Mouse (Mus musculus) liver, adult 2 months (tissue): ENCODE measurements around the gene Clcn6. TPM values are rescaled to one million over a fixed set of nuclear protein-coding genes. Genes with fewer than 3 reads are reported as not detected.

Experiments
- DNase-seq: peaks from one replicate; pipeline ENCODE4 v3.0.0-alpha.2; 2011; ENCODE audit warnings: low read depth, low spot score; ENCODE audit errors: extremely low read depth
- H3K27ac ChIP-seq: fragments of 200-500 bp; replicated peaks from 2 replicates; pipeline ENCODE4 v1.5.1; 2012; ENCODE audit warnings: low read depth, mild to moderate bottlenecking, control low read depth, inconsistent platforms, low read length; ENCODE audit not compliant: insufficient read depth
- H3K27me3 ChIP-seq: fragments of 200-500 bp; 2 replicates; pipeline ENCODE4 v1.6.1; 2012; ENCODE audit warnings: mild to moderate bottlenecking, moderate library complexity, low read length, inconsistent platforms; ENCODE audit not compliant: control insufficient read depth, insufficient read depth
- H3K36me3 ChIP-seq: fragments of 200-500 bp; 2 replicates; pipeline ENCODE4 v1.6.1; 2012; ENCODE audit warnings: low read length, inconsistent platforms; ENCODE audit not compliant: control insufficient read depth, insufficient read depth
- H3K4me1 ChIP-seq: fragments of 200-500 bp; 2 replicates; pipeline ENCODE4 v1.6.1; 2011; ENCODE audit warnings: low read length; ENCODE audit not compliant: control insufficient read depth, insufficient read depth
- H3K4me3 ChIP-seq: fragments of 200-500 bp; 2 replicates; pipeline ENCODE4 v1.5.1; 2011; ENCODE audit warnings: low read depth, mild to moderate bottlenecking, control low read depth, low read length, moderate library complexity; ENCODE audit not compliant: insufficient read depth
- H3K79me2 ChIP-seq: fragments of 200-500 bp; 2 replicates; pipeline ENCODE4 v1.6.1; 2012; ENCODE audit warnings: inconsistent platforms, mild to moderate bottlenecking, low read length, moderate library complexity; ENCODE audit not compliant: control insufficient read depth, insufficient read depth
- H3K9ac ChIP-seq: fragments of 200-500 bp; 2 replicates; pipeline ENCODE4 v1.6.1; 2012; ENCODE audit warnings: low read depth, mild to moderate bottlenecking, control low read depth, inconsistent platforms, low read length
- CTCF ChIP-seq: fragments of 200-500 bp; IDR thresholded peaks from 2 replicates; pipeline ENCODE4 v1.5.1; 2011; ENCODE audit warnings: low read depth, low read length, control low read depth
- POLR2A ChIP-seq: fragments of 200-500 bp; IDR thresholded peaks from 2 replicates; pipeline ENCODE4 v1.6.1; 2011; ENCODE audit warnings: low read length, control low read depth; ENCODE audit not compliant: insufficient read depth; ENCODE audit errors: extremely low read depth
- WGBS: fragments of 180-500 bp; shearing (Covaris S2); methylation state at CpG from one replicate; pipeline ENCODE4 v1.1.7; 2018; 5-methylcytosine and 5-hydroxymethylcytosine counted together
- polyA plus RNA-seq: library from polyadenylated mRNA; depleted of rRNA; stranded (reverse); fragments of >200 nt; gene quantifications from 2 replicates; pipeline ENCODE4 v1.2.3, GENCODE M21; 2012
- total RNA-seq: library from RNA; depleted of rRNA; stranded (reverse); fragments of >200 nt; gene quantifications from 2 replicates; pipeline ENCODE4 v1.2.3, GENCODE M21; 2014

The Clcn6 gene
- total and polyA plus RNA-seq, 2 experiments: 1.8 to 5.3 TPM

DNA sequence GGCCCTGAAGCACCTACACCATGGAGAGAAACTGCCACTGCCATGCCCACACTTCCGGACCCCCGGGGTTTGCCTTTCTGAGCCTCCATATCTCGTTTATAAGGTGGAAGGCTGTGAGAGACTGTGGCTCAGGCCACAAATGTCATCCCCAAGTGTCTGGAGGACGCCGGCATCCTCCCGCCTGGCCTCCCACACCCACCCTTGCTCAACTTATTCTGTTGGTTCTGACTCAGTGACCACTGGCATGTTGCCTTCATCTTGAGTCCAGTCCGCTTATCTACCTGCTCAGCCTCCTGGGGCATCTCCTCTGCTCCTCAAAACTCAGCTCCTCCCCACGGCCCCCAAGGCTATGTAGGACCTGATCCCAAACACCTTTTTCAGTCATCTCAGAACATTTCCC, 28.7 kb upstream of the Clcn6 start:
- no peaks in the 10 kb centered on the region for H3K27me3 ChIP-seq
- no peak overlapping the region for H3K27ac ChIP-seq
- no peaks in the 10 kb centered on the region; the same call in none of the 2 replicates for H3K4me1 ChIP-seq
- no peak overlapping the region for H3K9ac ChIP-seq
- 94% methylated on average over 8 of the region's 8 CpGs for WGBS
- no peaks in the 10 kb centered on the region for H3K36me3 ChIP-seq
- no peak overlapping the region for H3K4me3 ChIP-seq
- DNase-seq: no peak
- no peak for TF ChIP-seq CTCF
- TF ChIP-seq POLR2A: no peak
- H3K79me2 ChIP-seq: no peaks in the 10 kb centered on the region

DNA sequence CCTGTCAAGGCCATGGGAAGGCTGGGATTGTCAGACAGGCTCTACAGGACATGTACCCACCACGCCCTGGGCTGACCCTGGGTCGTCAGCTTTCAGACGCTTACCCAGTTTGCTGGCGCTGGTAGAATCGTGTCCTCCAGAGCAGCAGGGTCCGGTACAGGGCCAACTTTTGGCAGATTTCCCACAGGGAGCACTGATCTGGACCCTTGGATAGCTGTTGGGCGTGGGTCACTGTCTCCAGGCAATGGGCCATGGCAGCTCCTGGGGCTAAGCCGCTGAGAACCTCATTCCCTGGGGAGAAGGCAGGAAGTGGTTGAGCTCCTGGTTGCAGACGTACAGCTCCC, 27.8 kb upstream of the Clcn6 start:
- Histone ChIP-seq H3K4me3 (no peak overlapping the region), H3K4me1 (no peaks in the 10 kb centered on the region; the same call in none of the 2 replicates), H3K27ac (no peak overlapping the region), H3K36me3 (no peaks in the 10 kb centered on the region), H3K79me2 (no peaks in the 10 kb centered on the region), H3K9ac (no peak overlapping the region), H3K27me3 (no peaks in the 10 kb centered on the region)
- TF ChIP-seq CTCF (no peak), POLR2A (no peak)
- no peak for DNase-seq
- WGBS: 58% methylated on average over 9 of the region's 9 CpGs

DNA sequence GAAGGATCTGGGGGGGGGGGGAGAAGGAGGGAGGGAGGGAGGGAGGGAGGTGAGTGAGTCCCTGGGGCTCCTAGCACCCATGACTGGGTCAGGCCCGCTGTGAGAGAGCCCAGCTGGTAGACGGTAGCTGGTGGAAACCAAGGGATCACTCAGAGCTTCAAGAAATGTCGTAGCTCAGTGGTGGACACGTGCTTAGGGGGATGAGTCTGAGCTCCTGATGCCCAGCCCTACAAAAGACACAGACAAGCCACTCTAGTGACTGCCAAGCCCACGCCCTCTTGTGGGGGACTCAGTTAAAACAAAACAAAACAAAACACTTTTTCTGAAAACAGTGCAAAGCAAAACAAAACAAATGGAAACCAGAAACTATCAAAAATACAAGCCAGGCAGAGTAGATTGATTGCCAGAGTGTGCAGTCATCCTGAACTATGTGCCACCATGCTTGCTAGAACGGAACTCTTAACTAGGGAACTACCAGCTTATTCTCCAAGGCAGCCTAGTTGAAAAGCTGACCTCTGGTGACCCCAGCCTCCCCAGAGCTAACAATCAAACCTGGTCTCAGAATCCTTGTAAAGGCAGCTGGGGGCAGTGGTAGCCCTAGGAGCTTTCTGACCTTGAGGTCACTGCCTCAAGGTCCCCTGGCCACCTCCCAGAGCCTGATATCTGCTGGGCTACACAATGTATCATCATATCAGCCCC, 27.2 kb upstream of the Clcn6 start:
- no peaks in the 10 kb centered on the region for H3K36me3 ChIP-seq
- H3K79me2 ChIP-seq: no peaks in the 10 kb centered on the region
- no peak for DNase-seq
- H3K9ac ChIP-seq: no peak overlapping the region
- no peak overlapping the region for H3K4me3 ChIP-seq
- H3K27ac ChIP-seq: no peak overlapping the region
- TF ChIP-seq CTCF (no peak; the same call in 1 of the 2 replicates), POLR2A (no peak)
- no peaks in the 10 kb centered on the region for H3K27me3 ChIP-seq
- 65% methylated on average over 6 of the region's 6 CpGs for WGBS
- H3K4me1 ChIP-seq: no peaks in the 10 kb centered on the region; the same call in none of the 2 replicates

DNA sequence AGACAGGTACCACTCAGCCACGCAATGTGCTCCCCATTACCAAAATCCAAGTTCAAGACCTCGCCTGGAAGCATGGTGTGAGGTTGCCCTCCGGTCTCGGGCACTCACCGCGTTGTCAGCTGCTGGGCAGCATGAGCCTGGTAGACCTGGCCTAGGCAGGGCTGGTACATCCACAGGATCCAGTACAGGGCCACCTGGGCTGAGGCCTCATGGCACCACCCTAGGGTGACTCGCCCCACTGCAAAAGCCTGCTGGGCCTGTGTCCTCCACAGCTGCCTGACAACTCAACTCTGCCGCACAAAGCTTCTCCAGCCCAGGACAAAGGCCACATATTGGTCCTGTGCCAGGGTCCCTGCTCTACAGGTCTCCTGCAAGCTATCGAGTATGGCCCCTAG, 22.5 kb upstream of the Clcn6 start:
- Histone ChIP-seq H3K4me3 (no peak overlapping the region), H3K27me3 (no peaks in the 10 kb centered on the region), H3K9ac (no peak overlapping the region), H3K36me3 (no peaks in the 10 kb centered on the region), H3K79me2 (no peaks in the 10 kb centered on the region), H3K27ac (no peak overlapping the region), H3K4me1 (peaks cover 10% of the 10 kb centered on the region)
- TF ChIP-seq CTCF (no peak), POLR2A (no peak)
- 77% methylated on average over 9 of the region's 9 CpGs for WGBS
- DNase-seq: no peak

DNA sequence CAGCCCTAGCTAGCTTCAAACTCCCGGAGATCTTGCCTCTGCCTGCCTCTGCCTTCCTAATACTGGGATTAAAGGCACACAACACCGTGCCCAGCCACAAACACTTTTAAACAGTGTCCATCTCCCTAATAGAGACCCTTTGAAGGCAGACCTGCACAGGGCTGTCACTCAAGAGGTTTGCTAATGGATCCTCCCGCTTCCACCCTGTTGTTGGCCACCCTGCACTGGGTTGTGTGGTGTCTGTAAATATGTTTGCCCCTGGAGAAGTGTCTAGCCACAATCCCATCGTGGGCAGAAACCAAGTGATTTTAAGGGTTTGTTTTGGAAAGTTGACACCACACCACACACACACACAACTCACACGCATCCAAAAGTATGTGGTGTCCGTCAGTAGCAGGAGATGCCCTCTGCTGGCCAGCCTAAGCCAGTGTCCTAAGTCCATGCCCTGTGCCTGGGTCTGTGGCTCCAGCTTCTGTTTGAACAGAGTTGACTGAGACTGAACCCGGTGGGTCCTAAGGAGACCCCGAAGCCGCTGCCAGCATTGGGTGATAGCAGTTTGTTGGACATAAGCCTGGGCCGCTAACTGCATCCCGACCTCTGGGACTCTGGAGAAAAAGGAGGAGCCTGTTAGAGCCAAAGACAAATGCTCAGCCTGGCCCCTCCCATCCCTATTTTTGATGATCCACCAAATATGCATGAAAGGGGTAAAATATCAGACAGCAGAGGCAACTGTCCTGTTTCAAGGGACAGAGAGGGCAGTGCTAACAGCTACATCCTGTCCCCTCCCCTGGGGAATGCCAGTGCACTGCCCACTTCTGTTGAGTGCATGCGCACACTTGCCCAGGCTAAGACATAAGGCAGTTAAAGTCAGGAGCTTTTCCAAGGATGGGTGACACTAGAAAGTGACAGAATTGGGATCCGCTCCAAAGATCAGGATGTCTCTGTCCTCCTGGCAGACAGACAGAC, 21.8 kb upstream of the Clcn6 start:
- H3K36me3 ChIP-seq: no peaks in the 10 kb centered on the region; the same call in 1 of the 2 replicates
- no peak overlapping the region for H3K27ac ChIP-seq
- 39% methylated on average over 13 of the region's 13 CpGs for WGBS
- DNase-seq: peak; percentile 50
- peaks cover 13% of the 10 kb centered on the region for H3K4me1 ChIP-seq
- H3K79me2 ChIP-seq: no peaks in the 10 kb centered on the region
- no peak overlapping the region for H3K9ac ChIP-seq
- H3K27me3 ChIP-seq: no peaks in the 10 kb centered on the region
- no peak overlapping the region for H3K4me3 ChIP-seq
- TF ChIP-seq POLR2A (no peak), CTCF (peak; percentile 95)

DNA sequence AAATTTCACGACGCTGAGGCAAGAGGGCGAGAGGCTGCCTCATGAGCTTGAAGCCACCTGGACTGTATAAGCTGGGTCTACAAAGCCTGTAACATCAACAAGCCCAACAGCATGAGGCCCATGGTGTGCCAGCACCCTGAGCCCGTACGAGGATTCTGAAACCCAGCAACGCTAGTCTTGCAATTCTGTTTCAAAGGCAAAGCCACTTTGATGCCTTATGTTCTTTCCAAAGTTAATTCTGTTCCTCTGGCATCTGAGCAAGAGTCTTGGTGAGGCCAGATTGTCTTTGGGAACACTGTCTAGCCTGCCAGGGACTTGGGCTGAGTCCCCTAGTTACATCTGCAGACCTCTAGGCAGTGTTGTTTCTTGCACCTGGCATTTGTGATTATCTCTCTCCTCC, 20.4 kb upstream of the Clcn6 start:
- Histone ChIP-seq H3K4me3 (no peak overlapping the region), H3K27me3 (no peaks in the 10 kb centered on the region), H3K79me2 (no peaks in the 10 kb centered on the region), H3K9ac (no peak overlapping the region), H3K27ac (no peak overlapping the region), H3K36me3 (peaks cover 2% of the 10 kb centered on the region; the same call in 1 of the 2 replicates), H3K4me1 (peaks cover 13% of the 10 kb centered on the region)
- WGBS: 94% methylated on average over 6 of the region's 6 CpGs
- no peak for DNase-seq
- no peak for TF ChIP-seq CTCF
- TF ChIP-seq POLR2A: no peak
